Mouse (Mus musculus) bone marrow macrophage, adult 2 months (primary cell): ENCODE measurements at regions not wholly inside any gene's neighbourhood (a gene's known extent, or its start where the extent isn't known, plus 50 kb on each side); places are given as distances from the start of the nearest gene placed in this dataset.

Experiments
- CTCF ChIP-seq: IDR thresholded peaks from 2 replicates; pipeline ENCODE4 v1.5.1; 2012; ENCODE audit warnings: low read depth, mild to moderate bottlenecking, low read length, moderate library complexity
- POLR2A ChIP-seq: IDR thresholded peaks from 2 replicates; pipeline ENCODE4 v1.6.1; 2012; ENCODE audit warnings: mild to moderate bottlenecking, low read depth, low read length, borderline replicate concordance

DNA sequence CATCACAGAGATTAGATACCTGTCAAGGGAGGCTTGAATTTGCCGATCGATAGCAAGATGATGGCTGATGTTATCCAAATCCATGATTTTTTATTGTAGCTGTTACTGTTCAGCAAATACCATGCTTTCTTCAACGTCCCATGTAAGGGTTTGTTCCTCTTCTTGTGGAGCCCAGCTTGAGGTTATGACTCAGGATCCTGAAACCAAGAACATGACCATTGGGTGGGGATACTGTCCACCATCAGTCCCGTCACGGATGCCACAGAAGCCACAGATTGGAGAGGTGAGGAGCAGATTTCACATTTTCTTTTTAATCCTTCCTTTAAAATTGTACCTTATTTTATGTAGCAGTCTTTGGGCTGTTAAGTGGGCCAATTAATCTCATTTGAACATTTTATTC, 645.7 kb downstream of the Pard3 start:
- TF ChIP-seq POLR2A (no peak), CTCF (no peak)
